Mouse (Mus musculus) kidney, adult 8-10 months (tissue): Measurements from ENCODE around the gene Rpl41.

Experiments
- DNase-seq, 2 experiments: peaks; one replicate each; pipeline ENCODE4 v3.0.0; 2022

The Rpl41 gene

GRCm38 (mm10) chr10:128548947-128549681 lies at the start of gene Rpl41:
Gene Rpl41, minus strand, starts transcription at chr10:128549305.
- peak; percentile 91 to 95 for DNase-seq

GRCm38 (mm10) chr10:128598476-128598875 lies 49.4 kb upstream of the Rpl41 start:
- DNase-seq: no peak

GRCm38 (mm10) chr10:128592797-128593196 lies 43.7 kb upstream of the Rpl41 start:
- DNase-seq: no peak

GRCm38 (mm10) chr10:128591436-128591835 lies 42.3 kb upstream of the Rpl41 start:
- DNase-seq: no peak

- peak; percentile 59 to 71 for DNase-seq
Measured at GRCm38 (mm10) chr10:128590193-128590690, 41.1 kb upstream of the Rpl41 start.

GRCm38 (mm10) chr10:128589464-128590192 lies 40.5 kb upstream of the Rpl41 start, which contains the start of gene Erbb3:
Gene Erbb3, minus strand, starts transcription at chr10:128589652.
- DNase-seq: peak; percentile 79 to 80

GRCm38 (mm10) chr10:128588775-128589463 lies 39.8 kb upstream of the Rpl41 start:
- peak; percentile 73 to 74 for DNase-seq

- peak in 1 of 2 experiments; percentile 30 for DNase-seq
Measured at GRCm38 (mm10) chr10:128588136-128588535, 39.0 kb upstream of the Rpl41 start.

- DNase-seq: peak; percentile 80 to 86
Measured at GRCm38 (mm10) chr10:128587697-128588096, 38.6 kb upstream of the Rpl41 start.

GRCm38 (mm10) chr10:128587120-128587519 lies 38.0 kb upstream of the Rpl41 start:
- no peak for DNase-seq

GRCm38 (mm10) chr10:128586546-128586945 lies 37.4 kb upstream of the Rpl41 start:
- DNase-seq: no peak

- peak; percentile 65 to 80 for DNase-seq
Measured at GRCm38 (mm10) chr10:128584386-128584785, 35.3 kb upstream of the Rpl41 start.

- DNase-seq: peak; percentile 90 to 94
Measured at GRCm38 (mm10) chr10:128583644-128584043, 34.5 kb upstream of the Rpl41 start.

- DNase-seq: no peak
Measured at GRCm38 (mm10) chr10:128579731-128580130, 30.6 kb upstream of the Rpl41 start.

GRCm38 (mm10) chr10:128579298-128579697 lies 30.2 kb upstream of the Rpl41 start:
- DNase-seq: no peak

GRCm38 (mm10) chr10:128578330-128578729 lies 29.2 kb upstream of the Rpl41 start:
- no peak for DNase-seq

- peak in 1 of 2 experiments; percentile 26 for DNase-seq
Measured at GRCm38 (mm10) chr10:128575063-128575462, 26.0 kb upstream of the Rpl41 start.

- DNase-seq: peak; percentile 99
Measured at GRCm38 (mm10) chr10:128565788-128566531, 16.9 kb upstream of the Rpl41 start, which contains the start of gene Pa2g4. Gene Pa2g4, minus strand, starts transcription at chr10:128565987.

- peak in 1 of 2 experiments; percentile 28 for DNase-seq
Measured at GRCm38 (mm10) chr10:128565206-128565787, 16.2 kb upstream of the Rpl41 start.

- no peak for DNase-seq
Measured at GRCm38 (mm10) chr10:128563544-128563943, 14.4 kb upstream of the Rpl41 start.

- no peak for DNase-seq
Measured at GRCm38 (mm10) chr10:128556963-128557362, 7.9 kb upstream of the Rpl41 start.

- DNase-seq: no peak
Measured at GRCm38 (mm10) chr10:128556286-128556685, 7.2 kb upstream of the Rpl41 start.
